Mouse (Mus musculus): ENCODE data around the gene Gmfg.
A peak's percentile ranks its signal among the peaks of the same experiment; 100 is the strongest.

The Gmfg gene

DNA sequence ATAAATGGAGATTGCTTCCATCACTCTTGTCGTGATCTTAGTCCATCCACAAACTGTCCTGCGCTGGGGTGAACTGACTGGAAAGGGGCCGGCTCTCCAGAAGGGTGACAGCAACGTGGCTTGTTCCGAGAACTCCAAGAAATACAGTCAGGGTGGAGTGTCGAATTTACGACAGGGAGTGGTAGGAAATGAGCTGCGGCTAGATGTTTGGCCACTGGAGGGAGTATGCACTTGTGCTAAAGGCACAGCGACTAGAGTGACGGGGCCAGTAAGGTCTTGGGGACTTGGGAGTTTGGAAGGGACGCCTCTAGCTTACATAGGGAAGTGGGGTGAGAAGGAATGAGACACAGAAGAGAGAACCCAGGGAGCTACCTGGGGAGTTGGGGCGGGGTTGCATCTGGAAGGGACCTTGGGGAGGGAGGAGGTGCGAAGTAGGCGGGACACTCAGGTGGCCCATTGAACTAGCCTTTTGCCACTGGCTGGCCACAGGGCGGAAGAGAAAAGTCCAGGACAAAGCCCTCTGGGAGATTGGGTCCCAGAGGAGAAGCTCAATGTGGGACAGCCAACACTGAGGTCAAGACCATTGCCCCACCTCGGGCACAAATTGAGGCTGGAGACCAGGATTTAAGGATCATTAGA is at the start of gene Gmfg:
Gene Gmfg, plus strand, starts transcription at position 516 of the 639 bp plus-strand sequence.
- peak; percentile 92 for DNase-seq (ENCODE audit: low read depth, low spot score)

DNA sequence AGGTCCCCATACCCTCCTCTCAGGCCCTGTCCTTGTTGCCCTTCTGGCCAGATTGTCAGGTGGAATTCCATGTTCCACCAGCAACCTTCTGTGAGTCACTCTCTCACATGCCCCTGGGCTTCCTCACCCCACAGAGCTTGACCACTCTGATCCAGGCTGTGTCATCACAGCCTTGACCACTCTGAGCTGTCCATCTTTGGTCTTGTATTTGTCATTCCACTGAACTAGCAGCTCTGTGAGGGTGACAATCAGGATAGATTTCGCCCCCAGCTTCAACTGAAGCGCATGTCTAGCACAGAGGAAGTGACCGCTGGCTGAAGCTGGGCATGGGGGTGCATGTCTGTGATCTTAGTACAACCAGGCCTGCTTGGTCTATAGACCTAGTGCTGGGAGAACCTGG is 46.9 kb upstream of the Gmfg start:
- no peak for DNase-seq (ENCODE audit: low read depth, low spot score)

DNA sequence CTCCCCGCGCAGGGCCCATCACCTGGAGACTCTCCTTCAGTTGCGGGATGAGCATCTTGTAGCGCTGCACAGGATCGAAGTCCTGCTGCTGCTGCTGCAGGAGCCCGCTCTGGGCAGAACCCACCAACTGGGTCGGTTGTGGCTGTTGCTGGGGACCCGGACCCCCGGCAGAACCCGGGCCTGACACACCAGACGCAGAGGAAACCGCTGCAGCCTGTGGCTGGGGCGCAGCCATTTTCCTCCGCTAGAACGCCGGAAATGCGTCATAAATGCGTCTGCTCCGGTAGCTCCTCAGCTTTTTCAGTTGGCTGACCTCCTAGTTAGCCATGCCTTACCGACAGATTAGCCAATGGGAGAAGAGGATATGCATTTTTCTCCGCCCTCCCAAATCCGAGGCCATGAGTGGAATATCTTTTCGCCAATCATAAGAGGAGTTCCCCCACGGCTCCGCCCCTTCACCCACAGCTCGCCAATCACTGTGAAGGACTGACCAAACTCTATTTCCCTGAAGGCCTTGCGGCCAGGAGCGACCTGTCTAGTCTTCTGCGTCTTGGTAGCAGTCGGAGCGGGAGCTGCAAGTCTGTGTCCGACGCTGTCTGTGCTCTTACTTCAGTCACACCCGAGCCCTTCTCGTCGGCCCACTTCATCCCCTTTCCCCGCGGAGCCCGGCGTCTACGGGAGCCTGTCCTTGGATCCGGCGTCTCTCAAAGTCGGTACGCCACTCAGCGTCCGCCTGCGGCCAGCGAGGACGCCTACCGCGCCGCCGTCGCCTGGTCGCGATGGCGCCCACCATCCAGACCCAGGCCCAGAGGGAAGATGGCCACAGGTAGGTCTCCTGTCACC is 44.6 kb upstream of the Gmfg start, which contains the start of the genes Med29 and Paf1:
Gene Med29, minus strand, starts transcription at position 280 of the 843 bp plus-strand sequence.
Gene Paf1, plus strand, starts transcription at position 523 of the 843 bp plus-strand sequence.
- peak; percentile 99 for DNase-seq (ENCODE audit: low read depth, low spot score)

DNA sequence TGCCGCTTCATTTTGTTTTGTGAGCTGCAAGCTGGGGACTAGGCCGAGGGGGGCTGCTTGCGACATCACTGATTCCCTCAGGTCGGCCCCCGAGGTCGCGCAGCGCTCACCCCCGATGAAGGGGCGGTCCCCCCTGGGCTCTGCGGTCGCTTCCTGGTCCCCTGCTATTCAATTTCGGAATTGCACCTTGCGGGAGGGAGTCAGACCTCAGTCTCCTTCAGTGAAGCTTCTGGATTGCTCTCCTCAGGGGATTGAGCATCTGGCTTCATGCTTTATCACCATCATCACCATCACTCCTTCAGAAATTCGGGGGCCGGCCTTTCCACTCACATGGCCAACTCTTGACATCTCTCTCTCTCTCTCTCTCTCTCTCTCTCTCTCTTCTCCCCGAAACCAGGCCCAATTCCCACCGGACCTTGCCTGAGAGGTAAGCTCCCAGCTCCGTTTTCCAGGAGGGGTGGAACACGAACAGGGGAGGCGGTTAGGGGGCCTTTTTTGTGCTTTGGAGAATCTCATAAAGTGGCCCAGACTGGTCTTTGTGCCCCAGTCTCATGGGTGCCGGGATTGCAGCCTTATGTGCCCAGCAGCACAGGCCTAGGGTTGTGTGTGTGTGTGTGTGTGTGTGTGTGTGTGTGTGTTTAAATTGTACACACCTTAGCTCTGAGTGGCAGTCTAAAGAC is 43.8 kb upstream of the Gmfg start:
- no peak for DNase-seq (ENCODE audit: low read depth, low spot score)

DNA sequence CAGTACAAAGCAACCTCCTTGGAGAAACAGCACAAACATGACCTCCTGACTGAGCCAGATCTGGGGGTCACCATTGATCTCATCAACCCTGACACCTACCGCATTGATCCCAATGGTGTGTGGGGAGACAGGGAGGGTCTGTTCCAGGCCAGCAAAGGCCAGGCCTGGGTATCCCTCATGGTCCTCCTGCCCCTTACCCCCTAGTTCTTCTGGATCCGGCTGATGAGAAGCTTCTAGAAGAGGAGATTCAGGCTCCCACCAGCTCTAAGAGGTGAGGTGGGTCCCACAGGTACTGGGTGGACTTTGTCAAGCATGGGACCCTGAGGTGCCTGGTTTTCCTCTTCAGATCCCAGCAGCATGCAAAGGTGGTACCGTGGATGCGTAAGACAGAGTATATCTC is 41.8 kb upstream of the Gmfg start:
- DNase-seq (ENCODE audit: low read depth, low spot score): no peak

DNA sequence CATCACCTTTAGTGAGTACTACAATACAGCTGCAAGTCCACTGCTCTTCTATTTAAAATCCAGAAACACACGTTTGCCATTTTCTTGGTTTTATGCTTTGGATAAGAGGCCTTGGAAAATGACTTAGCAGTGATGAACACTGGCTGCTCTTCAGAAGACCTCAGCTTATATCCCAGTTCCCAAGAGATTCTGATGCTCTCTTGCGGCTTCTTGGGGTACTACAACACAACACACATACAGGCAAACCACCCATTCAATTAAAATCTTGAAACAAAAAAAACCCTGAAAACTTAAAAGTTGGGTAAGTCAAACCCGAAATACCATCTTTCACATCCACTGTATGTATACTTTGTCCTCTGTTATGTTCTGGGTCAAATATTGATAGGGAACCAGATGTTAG is 39.2 kb upstream of the Gmfg start:
- peak; percentile 48 for DNase-seq (ENCODE audit: low read depth, low spot score)

DNA sequence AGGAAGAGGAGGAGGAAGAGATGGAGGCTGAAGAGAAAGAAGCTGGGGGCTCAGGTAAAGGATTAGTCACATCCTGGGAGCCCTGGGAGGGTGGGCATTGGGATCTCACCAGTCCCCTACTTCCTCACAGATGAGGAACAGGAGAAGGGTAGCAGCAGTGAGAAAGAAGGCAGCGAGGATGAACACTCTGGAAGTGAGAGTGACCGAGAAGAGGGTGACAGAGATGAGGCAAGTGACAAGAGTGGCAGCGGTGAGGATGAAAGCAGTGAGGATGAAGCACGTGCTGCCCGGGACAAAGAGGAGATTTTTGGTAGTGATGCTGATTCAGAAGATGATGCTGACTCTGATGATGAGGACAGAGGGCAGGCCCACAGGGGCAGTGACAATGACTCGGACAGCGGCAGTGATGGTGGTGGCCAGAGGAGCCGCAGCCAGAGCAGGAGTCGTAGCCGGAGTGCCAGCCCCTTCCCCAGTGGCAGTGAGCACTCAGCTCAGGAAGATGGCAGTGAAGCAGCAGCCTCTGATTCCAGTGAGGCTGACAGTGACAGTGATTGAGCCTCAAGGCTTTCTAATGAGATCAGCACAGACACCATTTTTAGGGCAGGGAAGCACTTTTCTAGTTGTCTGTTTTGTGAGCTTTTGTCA is 38.4 kb upstream of the Gmfg start:
- no peak for DNase-seq (ENCODE audit: low read depth, low spot score)

DNA sequence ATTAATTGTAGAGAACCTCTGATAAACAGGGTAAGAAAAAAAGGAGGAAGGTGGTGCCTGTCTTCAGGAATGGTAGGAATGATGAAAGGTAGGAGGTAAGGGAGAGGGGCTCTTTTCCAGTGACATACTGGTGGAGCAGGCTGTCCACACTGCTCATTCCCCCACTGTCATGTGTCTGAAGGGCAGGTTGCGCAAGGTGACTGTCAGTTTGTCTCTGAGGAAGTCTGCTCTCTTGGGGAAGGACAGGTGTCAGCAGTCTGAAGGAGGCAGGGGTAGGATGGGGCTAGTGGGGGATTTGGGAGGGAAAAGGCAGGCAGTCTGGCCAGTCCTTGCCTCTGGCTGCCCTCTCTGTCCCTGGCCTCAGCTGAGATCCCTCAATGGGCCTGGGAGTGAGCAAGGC is 36.2 kb upstream of the Gmfg start:
- no peak for DNase-seq (ENCODE audit: low read depth, low spot score)

DNA sequence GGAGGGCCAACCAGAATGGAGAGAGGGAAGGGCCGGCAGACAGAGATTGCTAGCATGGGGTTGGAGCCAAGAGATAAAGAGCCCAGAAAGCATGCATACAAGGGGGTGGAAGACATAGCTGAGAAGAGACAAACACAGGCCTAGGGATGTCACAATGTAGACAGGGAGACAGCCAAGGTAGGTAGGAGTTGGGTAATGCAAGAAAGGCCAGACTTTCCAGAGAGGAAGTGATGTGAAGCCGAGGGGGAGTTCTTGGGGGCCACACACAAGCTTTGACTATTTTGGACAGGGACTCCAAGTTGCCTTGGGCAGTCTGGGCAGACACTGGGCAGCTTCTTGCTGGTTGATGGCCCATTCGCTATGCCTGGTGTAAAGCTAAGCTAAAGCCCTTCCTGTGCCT is 35.3 kb upstream of the Gmfg start:
- no peak for DNase-seq (ENCODE audit: low read depth, low spot score)

DNA sequence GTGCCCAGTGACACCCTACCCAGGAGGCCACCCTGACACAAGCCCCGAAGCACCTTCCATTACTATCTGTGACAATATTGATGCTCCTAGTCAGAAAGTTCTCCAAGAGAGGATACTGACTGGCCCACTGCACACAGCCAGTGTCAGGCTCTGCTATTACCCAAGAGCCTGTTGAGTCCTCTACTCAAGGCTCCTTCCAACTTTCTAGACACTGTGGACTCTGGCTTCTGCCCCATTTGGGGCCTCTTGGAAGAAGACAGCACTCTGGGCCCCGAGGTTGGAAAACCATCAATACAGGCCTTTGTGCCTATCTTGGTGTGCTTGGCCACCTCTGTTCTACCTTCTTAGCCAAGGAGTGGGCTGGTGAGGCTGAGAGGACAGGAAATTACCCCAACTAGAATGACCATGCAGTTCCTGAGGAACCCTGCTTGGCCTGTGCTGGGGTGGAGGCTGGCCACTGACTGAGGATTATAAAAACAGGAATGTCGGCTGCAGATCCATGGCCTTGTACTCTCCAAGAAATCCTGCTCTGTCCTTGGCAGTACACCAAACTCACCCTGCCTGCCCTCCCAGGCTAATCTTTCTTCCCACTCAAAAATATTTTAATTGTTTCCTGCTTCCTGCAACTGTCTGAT is 26.3 kb upstream of the Gmfg start:
- no peak for DNase-seq (ENCODE audit: low read depth, low spot score)

DNA sequence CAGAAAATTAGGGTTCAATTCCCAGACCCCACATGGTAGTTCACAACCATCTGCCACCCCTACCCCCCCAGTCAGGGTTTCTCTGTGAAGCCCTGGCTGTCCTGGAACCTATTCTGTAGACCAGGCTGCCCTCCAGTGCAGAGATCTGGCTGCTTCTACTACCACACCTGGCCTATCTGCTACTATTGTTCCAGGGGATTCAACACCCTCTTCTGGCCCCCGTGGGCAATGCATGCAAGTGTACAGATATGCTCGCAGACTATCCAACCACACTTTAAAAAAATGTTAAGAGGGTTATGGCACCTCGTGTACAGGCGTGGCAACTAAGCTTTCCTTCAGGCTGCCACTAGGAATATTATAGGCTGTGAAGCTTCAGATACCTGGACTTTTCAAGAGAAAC is 24.4 kb upstream of the Gmfg start:
- DNase-seq (ENCODE audit: low read depth, low spot score): peak; percentile 28

DNA sequence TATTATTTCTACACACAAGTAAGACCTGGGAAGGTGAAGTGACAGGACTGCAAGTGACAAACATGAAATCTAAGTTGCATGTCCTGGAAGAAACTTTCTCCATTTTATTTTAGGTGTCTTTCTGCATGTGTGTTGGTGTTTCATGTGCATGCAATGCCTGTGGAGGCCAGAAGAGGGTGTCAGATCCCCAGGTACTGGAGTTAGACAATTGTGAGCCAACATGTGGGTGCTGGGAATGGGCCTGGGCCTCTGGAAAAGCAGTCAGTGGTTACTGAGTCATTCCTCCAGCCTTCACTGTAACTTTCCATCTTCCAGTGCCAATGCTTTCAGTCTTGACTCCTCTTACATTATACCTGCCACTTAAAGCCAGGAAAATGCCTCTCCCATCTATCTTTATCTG is 19.9 kb upstream of the Gmfg start:
- DNase-seq (ENCODE audit: low read depth, low spot score): no peak

DNA sequence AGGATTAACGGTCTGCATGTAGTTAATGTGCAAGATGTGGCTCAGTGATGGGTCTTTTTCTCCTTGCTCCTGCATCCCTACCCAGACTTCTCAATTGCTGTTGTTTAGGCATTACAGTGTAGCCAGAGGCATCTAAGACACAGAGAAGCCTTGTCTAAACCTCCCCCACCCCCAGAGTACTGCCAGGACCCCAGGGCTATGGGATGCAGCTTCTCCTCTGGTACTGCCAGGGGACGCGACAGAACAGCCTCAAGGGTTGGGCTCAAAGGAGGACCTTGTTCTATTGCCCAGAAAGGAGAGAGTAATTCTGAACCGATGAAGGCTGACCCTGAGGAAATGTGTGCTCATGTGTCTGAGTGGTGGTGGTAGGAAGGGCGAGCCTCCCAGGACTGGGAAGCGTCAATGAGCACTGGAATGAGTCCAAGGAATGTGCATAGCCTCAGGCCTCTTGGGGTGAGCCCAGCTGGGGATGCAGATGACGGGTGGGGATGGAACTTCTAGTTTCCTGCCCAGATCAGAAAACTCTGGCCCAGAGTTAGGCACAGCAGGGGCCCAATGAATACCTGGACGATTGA is 19.1 kb upstream of the Gmfg start:
- DNase-seq (ENCODE audit: low read depth, low spot score): no peak

DNA sequence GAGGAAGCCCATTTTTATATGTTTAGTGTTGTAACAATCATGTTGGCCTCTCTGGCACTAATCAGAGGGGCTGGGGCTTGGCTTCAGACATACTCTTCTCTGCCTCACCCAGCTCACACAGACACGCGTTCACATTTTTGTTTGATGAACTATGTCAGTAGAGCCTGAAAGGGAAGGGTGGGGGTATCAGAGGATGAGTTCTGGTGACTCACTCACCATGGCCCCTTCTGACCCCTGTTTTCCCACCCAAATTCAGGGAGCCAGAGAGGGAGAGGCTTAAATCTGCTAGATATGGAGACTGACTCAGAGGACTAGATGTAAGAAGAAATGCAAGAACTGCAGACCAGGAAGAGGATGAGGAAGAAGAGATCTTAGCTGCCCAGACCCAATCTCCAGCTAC is 17.8 kb upstream of the Gmfg start:
- DNase-seq (ENCODE audit: low read depth, low spot score): no peak

DNA sequence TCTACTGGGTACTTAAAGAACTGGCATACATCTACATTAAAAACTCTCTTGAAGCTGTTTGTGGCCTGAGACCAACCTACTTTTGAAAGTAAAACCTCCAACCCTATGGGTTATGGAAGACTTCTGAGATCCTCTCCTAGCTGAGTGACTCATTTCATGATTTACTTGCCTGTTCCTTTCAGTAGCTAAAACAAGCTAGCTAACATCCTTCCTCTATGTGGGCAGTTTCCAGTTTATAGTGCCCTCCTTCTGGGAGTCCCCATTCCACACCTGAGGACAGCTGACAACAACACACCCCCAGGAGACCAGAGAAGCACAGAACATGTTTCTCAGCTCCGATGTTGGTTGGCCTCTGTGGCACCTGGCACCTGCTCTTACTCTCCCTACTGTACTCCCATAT is 14.2 kb upstream of the Gmfg start:
- peak; percentile 24 for DNase-seq (ENCODE audit: low read depth, low spot score)

DNA sequence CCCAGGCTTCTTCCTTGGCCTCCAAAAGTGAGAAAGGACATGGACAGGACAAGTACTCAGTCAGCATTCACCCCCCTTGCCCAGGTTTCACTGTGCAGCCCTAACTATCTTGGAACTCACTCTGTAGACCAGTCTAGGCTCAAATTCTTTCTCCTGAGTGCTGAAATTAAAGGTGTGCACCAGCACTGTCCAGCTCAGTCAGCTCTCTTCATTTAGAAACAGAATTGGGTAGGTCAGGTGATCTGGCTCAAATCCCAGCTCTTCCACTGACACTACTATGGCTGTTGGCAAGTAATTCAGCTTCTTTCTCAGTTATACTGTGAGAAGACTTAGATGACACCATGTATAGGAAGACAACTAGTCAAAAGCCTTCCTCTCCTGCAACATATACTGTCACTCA is 9.5 kb upstream of the Gmfg start:
- no peak for DNase-seq (ENCODE audit: low read depth, low spot score)

DNA sequence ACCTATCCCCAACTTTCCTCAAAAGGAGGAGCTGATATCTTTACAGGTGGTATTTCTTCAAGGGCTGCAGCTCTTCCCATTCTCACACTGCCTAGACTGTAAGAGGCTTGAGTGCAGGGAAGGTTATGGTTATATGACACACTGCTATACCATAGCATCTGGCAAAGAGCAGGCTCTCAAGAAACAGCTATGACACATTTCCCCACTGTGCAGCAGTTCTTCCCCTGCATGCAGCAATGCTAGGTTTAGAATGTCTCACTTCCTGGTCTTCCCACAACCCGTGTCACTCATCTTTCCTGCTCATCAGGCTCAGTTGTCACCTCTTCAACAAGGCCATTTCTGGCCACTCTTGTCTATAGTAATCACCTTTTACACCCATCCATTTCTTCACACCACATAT is 6.7 kb upstream of the Gmfg start:
- DNase-seq (ENCODE audit: low read depth, low spot score): no peak

DNA sequence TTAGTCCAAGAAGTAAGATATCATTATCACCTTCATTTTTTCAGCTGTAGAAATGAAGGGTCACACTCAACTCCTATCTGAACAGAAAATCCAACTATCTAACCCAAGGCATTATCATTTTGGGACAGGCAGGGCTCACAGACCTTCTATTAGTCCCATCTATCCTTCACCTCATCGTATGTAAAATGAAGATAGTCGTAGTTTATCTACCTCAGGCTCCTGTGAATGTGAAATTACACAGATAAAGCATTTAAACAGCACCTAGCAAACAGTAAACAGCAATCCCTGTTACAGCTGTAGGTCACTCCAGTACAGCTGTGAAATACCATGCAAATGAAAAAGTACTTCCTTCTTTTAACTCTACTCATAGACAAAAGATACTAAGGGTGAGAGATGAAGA is 5.0 kb upstream of the Gmfg start:
- DNase-seq (ENCODE audit: low read depth, low spot score): no peak

DNA sequence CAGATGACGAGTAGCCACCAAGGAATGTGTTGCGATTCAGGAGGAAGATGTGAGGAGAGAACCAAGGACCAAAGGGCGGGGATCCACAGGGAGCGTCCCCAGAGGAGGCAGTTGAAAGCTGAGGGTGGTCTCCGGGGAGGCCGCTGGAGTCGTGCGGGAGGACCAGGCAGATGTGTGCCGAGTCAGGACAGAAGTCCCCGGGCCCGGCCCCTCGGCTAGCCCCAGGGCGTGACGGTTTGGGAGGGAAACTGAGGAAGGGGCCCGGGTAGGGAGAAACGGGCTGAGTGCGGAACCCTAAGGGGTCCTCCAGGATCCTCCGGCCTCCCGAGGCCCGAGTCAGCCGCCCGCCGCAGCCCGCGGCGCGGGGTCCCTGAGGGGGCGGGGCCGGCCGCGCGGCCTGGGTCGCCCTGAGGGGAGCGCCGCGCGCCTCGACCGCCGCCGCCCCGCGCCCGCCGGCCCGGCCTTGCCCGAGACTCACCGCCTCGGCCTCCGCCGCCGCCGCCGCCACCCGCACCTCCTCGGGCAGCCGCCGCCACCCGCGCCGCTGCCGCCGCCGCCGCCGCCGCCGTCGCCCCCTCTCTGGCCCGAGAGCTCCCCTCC is 1.5 kb upstream of the Gmfg start:
- DNase-seq (ENCODE audit: low read depth, low spot score): no peak

DNA sequence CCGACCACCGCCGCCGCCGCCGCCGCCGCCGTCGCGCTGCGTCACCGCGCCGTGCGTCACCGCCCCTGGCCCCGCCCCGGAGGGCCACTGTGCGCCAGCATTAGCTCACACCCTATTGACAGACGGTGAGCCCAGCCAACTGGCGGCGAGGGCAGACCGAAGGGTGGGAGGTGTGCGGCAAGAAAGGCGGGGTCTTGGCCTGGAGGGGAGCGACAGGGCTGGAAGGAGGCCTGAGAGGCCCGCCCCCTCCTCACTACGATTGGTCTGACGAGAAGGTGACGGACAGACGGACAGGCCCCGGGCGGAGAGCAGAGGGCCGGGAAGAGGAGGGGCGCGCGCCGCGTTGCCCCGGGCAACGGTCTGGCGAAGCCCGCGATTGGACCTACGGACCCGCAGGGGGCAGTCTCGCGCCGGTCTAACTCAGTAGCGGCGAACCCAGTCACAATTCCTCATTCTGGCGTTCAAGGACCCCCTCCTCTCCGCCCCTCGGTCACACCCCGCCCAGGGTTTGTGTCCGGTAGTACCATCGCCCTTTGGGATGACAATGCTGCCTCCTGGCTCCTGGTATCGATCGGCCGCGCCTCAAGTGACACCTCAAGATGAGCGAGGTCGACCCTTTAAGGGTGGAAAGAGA is 859 bp upstream of the Gmfg start:
- peak; percentile 100 for DNase-seq (ENCODE audit: low read depth, low spot score)

Data from CD4-positive helper T cell, adult 2 months (primary cell).